Comparison of ENCODE assay signal across 10 mouse cellular contexts in genomic region chr2:43272080-43272479, GRCm38 (mm10).
"Had no signal": no experiment of that assay in that cellular context is flagged by ENCODE, and none has a peak within 500 bp of the region (broad histone marks: within the 10 kb centered on the region; RNA-seq: fewer than 3 reads in every experiment).

No protein-coding gene starts in this region.

- H3K36me3 ChIP-seq: limb, embryonic 13.5 days had no signal

- H3K9ac ChIP-seq: limb, embryonic 13.5 days; liver, embryonic 14.5 days had no signal

- H3K4me1 ChIP-seq: limb, embryonic 13.5 days had no signal

- H3K4me3 ChIP-seq: limb, embryonic 13.5 days had no signal

- H3K9me3 ChIP-seq: limb, embryonic 13.5 days had no signal

- DNase-seq: kidney, adult 9 months; kidney, postnatal 36 days; left cerebral cortex, postnatal 4 days; lung, adult 18-20 months; right cerebral cortex, postnatal 14 days; thymus, postnatal 4 days had no signal

- H3K27me3 ChIP-seq: limb, embryonic 13.5 days had no signal

- H3K4me2 ChIP-seq: limb, embryonic 13.5 days had no signal

- H3K27ac ChIP-seq: kidney, postnatal 0 days; limb, embryonic 13.5 days; liver, embryonic 14.5 days; stomach, postnatal 0 days had no signal
